Mouse (Mus musculus) c-Kit-negative CD71-positive TER-119-positive erythroid progenitor cells, embryonic 14.5 days (primary cell): Measurements from ENCODE around the gene Hmcn2.

ENCODE experiments used
- DNase-seq: peaks from one replicate; pipeline ENCODE4 v3.0.0-alpha.2; 2013; ENCODE audit warnings: low read depth, low spot score

The Hmcn2 gene

GRCm38 (mm10) chr2:31382952-31383351, 68.7 kb downstream of the Hmcn2 start:
- peak; percentile 13 for DNase-seq

GRCm38 (mm10) chr2:31416968-31417367, 102.8 kb downstream of the Hmcn2 start:
- no peak for DNase-seq

GRCm38 (mm10) chr2:31418021-31418420, 103.8 kb downstream of the Hmcn2 start:
- no peak for DNase-seq

GRCm38 (mm10) chr2:31418571-31418970, 104.4 kb downstream of the Hmcn2 start:
- no peak for DNase-seq

GRCm38 (mm10) chr2:31420914-31421313, 106.7 kb downstream of the Hmcn2 start:
- no peak for DNase-seq

GRCm38 (mm10) chr2:31422576-31422975, 108.4 kb downstream of the Hmcn2 start:
- no peak for DNase-seq

- DNase-seq: no peak
These were observed 117.3 kb downstream of the Hmcn2 start for GRCm38 (mm10) chr2:31431477-31431876.

GRCm38 (mm10) chr2:31434746-31435145, 120.5 kb downstream of the Hmcn2 start:
- no peak for DNase-seq

- DNase-seq: no peak
These were observed 121.4 kb downstream of the Hmcn2 start for GRCm38 (mm10) chr2:31435567-31435966.

- no peak for DNase-seq
These were observed 123.4 kb downstream of the Hmcn2 start for GRCm38 (mm10) chr2:31437480-31438245.

- no peak for DNase-seq
These were observed 125.4 kb downstream of the Hmcn2 start for GRCm38 (mm10) chr2:31439576-31439975.

GRCm38 (mm10) chr2:31442480-31443160, 128.4 kb downstream of the Hmcn2 start:
- no peak for DNase-seq

GRCm38 (mm10) chr2:31446036-31446435, 131.8 kb downstream of the Hmcn2 start:
- DNase-seq: no peak

GRCm38 (mm10) chr2:31446456-31446855, 132.2 kb downstream of the Hmcn2 start:
- DNase-seq: no peak

- no peak for DNase-seq
These were observed 133.3 kb downstream of the Hmcn2 start for GRCm38 (mm10) chr2:31447536-31447935.

GRCm38 (mm10) chr2:31448756-31449440, 134.7 kb downstream of the Hmcn2 start:
- no peak for DNase-seq

- no peak for DNase-seq
These were observed 135.2 kb downstream of the Hmcn2 start for GRCm38 (mm10) chr2:31449441-31449815.

- no peak for DNase-seq
These were observed 135.7 kb downstream of the Hmcn2 start for GRCm38 (mm10) chr2:31449902-31450301.

GRCm38 (mm10) chr2:31450661-31451060, 136.4 kb downstream of the Hmcn2 start:
- no peak for DNase-seq

- no peak for DNase-seq
These were observed 137.3 kb downstream of the Hmcn2 start for GRCm38 (mm10) chr2:31451530-31451929.

GRCm38 (mm10) chr2:31453011-31453410, 138.8 kb downstream of the Hmcn2 start:
- no peak for DNase-seq

- no peak for DNase-seq
These were observed 139.5 kb downstream of the Hmcn2 start for GRCm38 (mm10) chr2:31453559-31454177.
